Mouse (Mus musculus): ENCODE results near the gene Gm960. TPM values are rescaled to one million over a fixed set of nuclear protein-coding genes. Genes with fewer than 3 reads are reported as not detected.

Gene Gm960
- 1 to 10 TPM in 1 of 2 experiments, under 1 TPM in 1; 0.20 to 1.0 TPM for total RNA-seq (2021)
- long read RNA-seq, experiment 1: 0 reads
- long read RNA-seq, experiment 2: 0 reads

DNA sequence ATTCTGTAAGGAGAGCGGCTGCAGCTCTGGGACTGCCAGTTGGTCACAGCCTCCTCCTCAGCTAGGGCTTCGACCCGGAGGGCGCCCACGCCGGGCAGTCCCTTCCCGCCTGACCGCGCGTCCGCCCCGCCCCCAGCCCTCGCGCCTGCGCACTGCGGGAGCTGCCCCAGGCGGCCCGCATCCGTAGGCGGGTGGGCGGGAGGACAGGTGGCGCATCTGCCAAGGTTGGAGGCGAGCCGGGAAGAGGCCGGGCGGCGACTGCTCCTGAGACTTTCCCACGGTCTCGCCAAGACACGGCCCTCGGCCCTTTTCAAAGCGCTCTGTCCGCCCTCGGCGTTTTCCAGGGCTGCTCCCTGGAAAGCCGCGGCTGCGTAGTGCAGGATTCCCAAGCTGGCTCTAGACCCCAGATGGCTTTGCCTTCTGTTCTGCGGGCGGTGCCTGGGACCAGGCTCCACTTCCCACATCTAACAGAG lies at the start of gene Gm960:
Gene Gm960, minus strand, starts transcription at position 464 of the 473 bp plus-strand sequence.
- peak; percentile 79 for DNase-seq

DNA sequence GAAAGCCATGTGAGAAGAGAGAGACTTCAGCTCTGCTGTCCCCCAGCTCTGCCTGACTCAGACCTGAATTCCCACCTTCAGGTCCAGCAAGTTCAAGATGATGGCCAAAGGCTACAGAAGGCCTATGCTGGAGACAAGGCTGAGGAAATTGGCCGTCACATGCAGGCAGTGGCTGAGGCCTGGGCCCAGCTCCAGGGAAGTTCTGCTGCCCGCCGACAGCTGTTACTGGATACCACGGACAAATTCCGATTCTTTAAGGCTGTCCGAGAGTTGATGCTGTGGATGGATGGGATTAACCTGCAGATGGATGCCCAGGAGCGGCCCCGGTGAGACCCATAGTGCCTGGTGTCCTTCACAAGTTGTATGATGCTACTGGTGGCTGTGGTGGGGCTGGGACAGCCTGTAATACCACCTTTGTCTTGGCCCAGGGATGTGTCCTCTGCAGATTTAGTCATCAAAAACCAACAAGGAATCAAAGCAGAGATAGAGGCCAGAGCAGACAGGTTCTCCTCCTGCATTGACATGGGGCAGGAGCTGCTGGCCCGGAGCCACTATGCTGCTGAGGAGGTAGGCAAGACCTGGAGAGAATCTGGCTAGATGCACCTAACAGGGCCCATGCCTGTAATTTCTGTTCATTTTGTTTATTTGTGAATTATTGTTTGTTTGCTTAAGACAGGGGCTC lies 49.3 kb upstream of the Gm960 start:
- peak; percentile 37 for DNase-seq

DNA sequence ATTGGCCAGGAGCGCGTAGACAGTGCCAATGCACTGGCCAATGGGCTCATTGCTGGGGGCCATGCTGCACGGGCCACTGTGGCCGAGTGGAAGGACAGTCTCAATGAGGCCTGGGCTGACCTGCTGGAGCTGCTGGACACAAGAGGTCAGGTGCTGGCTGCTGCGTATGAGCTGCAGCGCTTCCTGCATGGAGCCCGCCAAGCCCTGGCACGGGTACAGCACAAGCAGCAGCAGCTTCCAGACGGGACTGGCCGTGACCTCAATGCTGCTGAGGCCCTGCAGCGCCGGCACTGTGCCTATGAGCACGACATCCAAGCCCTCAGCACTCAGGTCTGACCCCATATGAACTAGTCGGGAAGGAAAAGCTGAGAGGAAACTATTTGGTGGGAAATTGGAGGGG lies 48.1 kb upstream of the Gm960 start:
- peak; percentile 64 for DNase-seq

DNA sequence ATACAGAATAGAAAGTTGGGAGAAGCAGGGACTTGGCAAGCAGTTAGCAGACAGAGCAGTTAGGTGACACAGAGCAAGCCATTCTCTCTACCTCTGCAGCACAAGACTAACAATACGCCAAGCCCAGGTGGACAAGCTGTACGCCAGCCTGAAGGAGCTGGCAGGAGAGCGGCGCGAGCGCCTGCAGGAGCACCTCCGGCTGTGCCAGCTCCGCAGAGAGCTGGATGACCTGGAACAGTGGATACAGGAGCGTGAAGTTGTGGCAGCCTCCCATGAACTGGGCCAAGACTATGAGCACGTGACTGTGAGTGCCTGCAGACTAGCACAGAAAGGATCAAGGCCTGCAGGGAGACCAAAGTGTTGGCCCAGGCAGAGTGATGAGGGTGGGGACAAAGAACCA lies 47.2 kb upstream of the Gm960 start:
- no peak for DNase-seq

DNA sequence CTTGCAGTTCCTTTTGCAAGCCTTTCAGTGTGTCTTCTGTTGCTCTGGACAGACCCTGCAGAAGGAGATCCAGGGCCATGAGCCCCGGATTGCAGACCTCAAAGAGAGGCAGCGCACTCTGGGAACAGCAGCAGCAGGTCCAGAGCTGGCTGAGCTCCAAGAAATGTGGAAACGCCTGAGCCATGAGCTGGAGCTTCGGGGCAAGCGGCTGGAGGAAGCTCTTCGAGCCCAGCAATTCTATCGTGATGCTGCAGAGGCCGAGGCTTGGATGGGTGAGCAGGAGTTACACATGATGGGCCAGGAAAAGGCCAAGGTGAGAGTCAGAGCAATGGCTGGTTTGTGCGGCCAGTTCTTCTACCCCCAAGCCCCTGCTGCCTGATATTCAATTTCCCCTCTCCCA lies 46.6 kb upstream of the Gm960 start:
- peak; percentile 45 for DNase-seq

DNA sequence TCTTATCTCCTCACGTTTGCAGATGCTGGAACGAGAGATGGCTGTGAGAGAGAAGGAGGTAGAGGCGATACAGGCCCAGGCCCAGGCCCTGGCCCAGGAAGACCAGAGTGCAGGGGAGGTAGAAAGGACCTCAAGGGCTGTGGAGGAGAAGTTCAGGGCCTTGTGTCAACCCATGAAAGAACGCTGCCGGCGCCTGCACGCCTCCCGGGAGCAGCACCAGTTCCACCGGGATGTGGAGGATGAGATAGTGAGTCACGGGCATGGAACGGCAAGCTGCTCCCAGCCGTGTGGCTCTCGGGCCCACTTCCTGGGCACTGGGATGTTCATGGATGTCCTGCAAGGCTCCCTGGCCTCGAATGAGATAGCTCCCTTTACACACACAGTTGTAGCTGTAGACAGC lies 45.6 kb upstream of the Gm960 start:
- no peak for DNase-seq

DNA sequence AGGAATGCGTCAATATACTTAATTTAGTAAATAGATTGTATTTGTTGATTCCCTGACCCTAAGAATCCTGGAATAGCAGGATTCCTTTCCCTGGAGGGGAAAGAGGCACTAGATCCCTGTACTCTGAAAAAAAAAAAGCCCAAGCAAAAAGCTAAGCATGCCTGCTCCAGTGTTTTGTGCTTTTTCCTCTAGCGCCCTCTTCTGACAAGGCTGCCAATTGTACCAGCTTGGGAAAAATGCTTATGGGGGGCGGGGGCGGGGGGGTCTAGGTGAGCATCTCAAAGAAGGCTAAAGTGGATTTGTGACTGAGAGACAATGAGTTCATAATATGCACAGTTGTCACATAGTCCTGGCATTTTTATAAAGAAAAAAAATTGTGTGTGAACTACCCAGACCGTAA lies 45.1 kb upstream of the Gm960 start:
- DNase-seq: no peak

DNA sequence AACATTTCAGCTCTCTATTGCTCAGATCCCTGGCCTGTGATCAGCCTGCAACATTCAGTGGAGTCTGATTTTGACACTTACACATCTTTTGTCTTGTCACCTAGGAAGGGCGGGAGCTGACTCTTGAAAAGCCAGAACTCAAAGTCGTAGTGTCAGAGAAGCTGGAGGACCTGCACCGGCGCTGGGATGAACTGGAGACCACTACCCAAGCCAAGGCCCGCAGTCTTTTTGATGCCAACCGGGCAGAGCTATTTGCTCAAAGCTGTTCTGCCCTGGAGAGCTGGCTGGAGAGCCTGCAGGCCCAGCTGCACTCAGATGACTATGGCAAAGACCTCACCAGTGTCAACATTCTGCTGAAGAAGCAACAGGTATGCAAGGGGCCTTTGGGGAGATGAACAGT lies 43.8 kb upstream of the Gm960 start:
- DNase-seq: no peak

DNA sequence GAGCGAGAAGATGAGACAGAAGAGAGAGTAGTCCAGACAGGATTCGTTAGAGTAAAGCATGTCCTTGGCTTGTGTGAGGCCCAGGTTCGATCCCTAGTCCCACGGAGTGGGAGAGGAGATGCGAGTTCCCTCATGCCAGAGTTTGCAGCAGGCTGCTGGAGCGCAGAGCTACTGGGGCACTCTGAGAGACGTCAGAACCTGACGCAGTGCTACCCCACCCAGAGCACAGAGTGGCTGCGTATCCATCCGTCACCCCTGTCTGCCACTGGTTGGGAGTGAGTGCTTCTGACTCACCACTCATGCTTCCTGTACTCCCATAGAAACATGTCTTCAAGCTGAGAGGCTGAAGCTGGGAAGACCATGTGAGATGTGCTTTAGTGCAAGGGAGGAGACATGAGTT lies 43.0 kb upstream of the Gm960 start:
- DNase-seq: no peak

DNA sequence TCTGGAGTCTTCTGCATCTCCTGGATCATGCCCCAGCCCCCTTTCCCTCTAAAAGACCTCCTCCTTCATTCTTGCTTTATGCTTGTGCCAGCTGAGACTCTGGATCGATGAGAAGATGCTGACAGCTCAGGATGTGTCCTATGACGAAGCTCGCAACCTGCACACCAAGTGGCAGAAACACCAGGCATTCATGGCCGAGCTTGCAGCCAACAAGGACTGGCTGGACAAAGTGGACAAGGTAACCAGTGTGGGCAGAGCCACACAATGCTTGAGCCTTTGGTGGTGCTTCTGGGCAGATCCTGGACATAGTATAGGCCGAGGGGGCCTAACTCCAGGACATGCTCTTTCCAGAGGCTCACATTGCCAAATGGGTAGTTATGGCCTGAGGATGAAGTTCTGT lies 41.3 kb upstream of the Gm960 start:
- DNase-seq: no peak

DNA sequence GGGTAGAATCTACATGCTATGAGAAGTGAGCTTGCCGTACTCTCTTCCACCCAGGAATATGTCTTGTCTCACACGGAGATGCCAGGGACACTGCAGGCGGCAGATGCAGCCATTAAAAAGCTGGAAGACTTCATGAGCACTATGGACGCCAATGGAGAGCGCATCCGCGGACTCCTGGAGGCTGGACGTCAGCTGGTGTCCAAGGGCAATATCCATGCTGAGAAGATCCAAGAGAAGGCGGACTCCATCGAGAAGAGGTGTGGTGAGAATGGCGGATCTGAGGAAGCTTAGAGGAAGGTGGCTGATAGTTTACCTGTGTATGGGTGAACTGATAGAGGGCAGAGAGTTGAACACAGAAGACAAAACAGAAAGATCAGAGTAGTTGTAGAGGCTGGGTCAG lies 40.6 kb upstream of the Gm960 start:
- no peak for DNase-seq

DNA sequence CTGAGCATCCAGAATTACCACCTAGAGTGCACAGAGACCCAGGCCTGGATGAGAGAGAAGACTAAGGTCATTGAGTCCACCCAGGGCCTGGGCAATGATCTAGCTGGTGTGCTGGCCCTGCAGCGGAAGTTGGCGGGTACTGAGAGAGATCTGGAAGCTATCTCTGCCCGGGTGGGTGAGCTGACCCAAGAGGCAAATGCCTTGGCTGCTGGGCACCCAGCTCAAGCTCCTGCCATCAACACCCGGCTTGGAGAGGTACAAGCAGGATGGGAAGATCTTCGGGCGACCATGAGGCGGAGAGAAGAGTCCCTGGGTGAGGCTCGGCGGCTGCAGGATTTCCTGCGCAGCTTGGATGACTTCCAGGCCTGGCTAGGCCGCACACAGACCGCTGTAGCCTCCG lies 39.4 kb upstream of the Gm960 start:
- no peak for DNase-seq

DNA sequence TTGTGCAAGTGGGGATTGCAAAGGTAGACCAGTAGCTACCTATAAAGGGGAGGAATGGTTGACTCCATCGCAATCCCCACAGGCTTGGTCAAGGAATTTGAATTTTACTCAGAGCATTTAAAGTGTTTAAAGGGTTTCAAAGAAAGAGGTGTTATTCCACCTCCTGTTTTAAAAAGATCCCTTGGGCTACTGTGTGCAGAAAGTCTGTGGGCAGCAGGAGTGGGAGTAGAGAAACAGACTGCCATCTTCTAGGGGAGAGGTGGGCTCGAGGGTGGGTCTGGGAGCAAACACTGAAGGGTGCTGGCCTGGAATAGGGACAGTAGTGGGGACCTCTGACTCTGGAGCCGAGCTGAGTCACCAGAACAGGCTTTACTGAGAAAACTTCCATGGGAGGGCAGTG lies 34.6 kb upstream of the Gm960 start:
- no peak for DNase-seq

DNA sequence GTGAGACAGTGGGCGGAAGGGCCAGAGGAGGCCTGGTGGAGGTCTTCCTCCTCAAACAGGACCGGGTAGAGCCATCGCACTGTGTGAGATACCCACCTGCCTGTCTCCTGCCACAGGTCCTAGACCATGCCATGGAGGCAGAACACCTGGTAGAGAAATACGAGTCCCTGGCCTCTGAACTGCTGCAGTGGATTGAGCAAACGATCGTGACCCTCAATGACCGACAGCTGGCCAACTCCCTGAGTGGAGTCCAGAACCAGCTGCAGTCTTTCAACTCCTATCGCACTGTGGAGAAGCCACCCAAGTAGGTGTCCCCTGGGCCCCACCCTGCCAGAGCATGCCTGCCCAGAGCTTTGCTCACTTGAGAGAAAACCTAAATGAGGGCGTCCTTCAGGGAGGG lies 30.7 kb upstream of the Gm960 start:
- no peak for DNase-seq

DNA sequence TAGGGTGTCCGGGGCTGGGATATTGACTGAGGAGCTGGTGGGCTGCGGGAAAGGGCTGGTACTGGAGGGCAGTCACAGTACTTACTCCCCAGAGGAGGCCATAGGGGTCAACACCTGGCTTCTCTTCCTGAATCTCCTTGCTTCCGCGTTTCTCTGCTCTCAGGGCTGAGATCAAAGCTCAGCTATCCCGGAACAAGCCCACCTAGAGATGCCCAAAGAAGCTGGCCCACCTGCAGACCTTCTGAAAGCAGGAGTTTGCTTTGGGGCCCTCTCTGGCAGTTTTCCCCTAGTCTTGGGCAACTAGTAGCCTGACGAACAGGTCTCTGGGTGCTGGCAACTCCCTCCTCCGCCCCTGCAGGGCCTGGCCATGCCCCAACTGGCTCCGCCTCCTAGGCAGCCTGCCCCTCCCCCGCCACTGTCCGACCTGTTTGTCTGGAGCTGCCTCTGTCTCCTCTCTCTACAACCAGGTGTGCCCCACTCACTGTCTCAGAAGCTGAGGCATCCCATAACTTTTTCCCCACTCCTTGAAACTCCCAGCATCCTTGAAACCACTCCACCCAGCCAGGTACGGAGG lies 22.3 kb upstream of the Gm960 start:
- DNase-seq: no peak

DNA sequence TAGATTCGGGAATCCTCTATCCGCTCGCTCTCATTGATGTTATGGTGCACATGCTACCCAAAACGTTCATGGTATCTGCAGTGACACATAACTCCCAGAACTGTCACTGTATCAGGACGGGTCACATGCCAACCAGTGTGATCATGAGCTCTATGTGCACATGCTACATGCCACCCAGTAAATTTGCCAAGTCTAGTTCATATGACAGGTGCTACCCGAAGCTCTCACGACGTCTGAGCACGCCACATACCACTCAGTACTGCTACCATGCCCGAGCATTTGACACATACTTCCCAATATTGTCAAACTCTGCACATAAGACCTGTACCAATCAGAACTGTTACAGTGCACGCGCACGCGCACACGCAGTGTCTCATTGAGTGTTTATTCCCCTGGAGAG lies 21.6 kb upstream of the Gm960 start:
- DNase-seq: no peak

DNA sequence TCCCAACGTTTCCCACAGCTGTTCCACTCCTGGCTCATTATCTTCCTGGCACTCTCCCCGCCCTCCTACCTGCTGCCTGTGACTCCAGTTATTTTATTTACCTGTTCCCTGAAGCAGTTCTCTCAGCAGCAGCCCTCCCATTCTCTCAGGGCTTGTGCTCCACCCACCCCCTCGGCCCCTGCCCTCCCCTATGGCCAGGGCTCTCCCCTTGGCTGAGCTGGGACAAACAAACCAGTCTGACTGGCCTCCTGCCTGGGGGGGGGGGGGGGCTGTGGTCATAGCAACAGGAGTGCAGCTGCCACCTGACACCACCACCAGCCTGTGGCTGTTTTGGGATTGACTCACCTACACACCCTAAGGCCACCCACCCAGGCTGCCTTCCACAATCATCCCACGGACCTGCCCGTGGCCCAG lies 20.9 kb upstream of the Gm960 start:
- no peak for DNase-seq

DNA sequence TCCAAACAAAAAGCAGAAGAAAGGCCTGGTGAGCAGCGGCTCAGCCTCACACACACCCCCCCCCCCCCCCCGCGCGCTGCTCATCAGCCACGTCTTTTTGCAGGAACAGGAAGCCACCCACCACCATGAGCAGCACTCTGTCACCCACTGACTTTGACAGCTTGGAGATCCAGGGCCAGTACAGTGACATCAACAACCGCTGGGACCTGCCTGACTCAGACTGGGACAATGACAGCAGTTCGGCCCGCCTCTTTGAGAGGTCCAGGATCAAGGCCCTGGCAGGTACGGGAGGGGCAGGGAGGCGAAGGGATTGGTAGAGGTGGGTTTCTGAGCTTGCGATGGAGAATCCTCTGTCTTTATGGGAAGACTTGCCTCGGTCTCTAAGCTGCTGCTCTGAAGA lies 20.2 kb upstream of the Gm960 start:
- no peak for DNase-seq

DNA sequence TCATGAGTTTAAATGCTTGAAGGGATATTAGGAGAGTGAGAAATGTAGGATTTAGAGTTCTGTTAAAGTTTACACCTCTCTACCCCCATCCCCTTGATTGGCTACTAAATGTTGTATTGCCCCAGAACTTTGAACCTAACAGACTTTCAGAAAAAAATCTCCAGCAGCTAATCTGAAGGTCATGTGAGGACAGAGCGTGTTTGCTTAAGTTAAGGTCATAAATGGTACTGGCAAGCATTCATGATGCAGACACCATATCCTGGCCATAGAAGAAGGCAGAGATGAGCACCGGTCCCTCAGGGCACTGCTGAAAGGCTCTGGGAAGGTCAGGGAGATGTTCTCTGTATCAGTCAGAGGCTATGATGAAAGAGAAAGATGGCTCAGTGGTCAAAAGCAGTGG lies 18.8 kb upstream of the Gm960 start:
- DNase-seq: no peak

DNA sequence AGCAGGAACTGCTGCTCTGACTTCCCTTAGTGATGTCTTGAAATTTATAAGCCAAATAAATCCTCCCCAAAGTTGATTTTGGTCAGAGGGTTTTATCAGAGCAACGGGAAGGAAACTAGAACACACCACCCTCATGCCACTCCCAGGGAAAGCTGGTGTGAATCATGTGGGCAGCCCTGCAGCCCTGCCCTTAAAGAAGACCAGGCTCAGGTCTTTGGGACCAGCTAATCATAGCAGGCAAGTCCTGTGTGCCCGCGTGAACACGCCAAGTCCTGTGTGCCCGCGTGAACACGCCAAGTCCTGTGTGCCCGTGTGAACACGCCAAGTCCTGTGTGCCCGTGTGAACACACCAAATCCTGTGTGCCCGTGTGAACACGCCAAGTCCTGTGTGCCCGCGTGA lies 18.3 kb upstream of the Gm960 start:
- no peak for DNase-seq

DNA sequence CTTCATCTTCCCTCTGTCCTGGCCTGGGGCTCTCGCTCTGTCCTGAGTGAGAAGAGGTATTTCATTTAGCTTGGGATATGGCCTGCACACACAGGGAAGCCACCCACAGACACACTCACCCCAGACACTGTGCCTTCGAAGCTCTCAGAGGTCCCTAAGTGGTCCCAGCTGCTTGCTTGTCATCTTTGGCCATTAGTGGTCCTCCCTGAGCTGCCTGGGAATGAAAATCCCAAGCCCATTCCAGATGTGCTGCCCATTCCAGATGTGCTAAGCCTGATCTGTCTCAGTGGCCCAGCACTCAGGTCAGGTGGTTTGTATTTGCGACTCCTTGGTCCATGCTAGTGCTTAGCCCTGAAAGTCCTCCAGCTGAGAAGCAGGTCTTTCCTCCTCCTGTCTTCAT lies 15.4 kb upstream of the Gm960 start:
- no peak for DNase-seq

DNA sequence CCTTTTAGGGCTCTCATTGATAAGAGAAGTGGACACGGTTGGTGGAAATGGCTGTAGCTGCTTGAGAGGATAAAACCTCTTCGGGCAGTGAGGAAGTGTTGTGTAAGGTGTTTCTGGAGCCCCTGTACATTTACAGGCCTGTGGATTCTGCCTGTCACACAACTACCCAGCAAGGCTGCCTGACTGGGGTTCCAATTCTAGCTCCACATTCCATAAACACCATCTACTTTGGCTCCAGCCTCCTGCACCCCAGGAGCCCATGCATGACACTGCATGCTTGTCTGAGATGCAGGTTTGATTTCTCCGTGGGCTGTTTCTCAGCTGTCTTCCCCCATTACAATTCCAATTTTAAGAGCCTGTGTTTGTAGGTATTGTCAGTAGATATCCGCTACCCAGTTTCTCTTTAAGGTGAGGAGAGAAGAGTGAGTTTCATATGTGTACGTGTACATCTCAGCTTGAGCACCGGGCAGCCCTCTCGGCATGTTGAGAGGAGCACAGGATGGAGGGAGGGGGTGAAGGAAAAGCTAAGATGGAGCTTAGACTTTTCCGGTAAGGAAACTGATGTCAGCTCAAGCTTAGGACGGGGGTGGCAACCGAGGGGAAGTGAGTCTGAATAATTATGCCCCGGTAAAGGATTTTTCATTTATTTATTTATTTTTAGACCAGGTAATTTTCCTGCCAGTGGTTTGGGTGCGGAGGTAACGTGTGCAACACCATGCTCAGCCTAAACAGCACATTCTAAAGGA lies 14.5 kb upstream of the Gm960 start:
- no peak for DNase-seq

DNA sequence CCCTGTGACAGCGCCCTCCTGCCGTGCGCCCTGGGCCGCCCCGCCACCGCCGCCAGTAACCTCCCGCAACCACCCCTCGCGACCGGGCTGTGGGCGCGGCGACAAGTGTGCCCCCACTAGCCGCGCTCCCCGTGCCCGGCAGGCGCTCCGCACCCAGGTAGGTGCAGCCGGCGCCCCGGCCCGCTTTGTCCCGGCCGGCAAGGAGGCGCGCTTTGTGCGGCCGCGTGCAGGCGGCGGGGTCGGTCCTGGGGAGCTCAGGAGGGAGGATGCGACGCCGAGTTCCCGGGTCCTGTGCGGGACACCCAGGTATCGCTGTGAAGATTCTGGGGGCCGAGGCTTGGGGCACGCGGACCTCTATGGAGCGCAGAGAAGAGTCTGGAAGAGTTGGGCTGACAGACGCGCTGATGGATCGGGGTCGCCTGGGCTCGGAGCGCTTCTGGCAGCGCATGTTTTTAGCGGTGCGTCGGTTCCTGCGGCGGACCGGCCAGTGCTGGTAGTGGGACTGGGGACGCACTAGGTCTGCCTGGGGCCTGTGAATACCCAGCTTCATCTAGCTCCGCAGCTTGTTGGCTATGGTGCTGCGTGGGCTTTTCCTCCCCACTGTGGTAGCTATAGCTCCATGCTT lies 13.8 kb upstream of the Gm960 start:
- DNase-seq: no peak
